ENCODE assay signal across 10 mouse cellular contexts in the genomic region with DNA sequence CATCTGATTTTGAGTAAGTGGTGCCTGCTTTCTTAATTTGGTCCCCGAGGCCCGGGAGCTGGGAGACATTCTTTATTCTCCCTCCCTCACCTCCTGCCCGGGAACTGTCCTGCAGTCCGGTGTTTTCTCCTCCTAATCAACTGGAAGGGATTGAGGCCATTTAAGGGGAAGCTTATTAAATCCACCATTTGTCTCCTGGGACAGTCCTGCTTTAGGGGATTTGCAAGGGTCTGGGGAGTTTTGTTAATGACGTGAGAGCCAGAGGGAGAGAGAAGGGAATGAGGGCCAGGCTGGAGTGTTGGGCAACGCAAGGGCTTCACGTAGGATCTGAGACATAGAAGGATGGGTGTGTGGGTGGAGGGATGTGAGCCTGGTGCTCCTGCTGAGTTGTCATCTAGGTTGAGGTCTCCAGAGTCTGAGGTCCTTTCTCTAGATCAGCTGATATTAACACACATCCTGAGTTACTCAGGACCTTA.
A peak's percentile ranks its signal among the peaks of the same experiment; 100 is the strongest.
DNase-seq lines count a peak whose midpoint lies in the region; ATAC-seq and TF ChIP-seq lines count a peak whose summit lies in the region.
"Had no signal": no experiment of that assay in that cellular context is flagged by ENCODE, and none has a peak within 500 bp of the region (broad histone marks: within the 10 kb centered on the region; RNA-seq: fewer than 3 reads in every experiment).

No protein-coding gene starts in this region.

- no peak for ATAC-seq in liver, embryonic 12.5 days
- no peak for ATAC-seq in liver, postnatal 0 days
- ATAC-seq in limb, embryonic 13.5 days (ENCODE audit: low FRiP score, low read depth) = no peak

- H3K4me3 ChIP-seq in liver, embryonic 12.5 days = no peak overlapping the region
- no peak overlapping the region for H3K4me3 ChIP-seq in liver, postnatal 0 days (ENCODE audit: low read depth, low read length)
- H3K4me3 ChIP-seq in limb, embryonic 13.5 days = no peak overlapping the region

- no peak for TF ChIP-seq CTCF in liver, postnatal 0 days (IDR thresholded peaks at IDR 0.05; ENCODE audit: low read depth)

- H3K4me1 ChIP-seq in liver, embryonic 12.5 days = no peaks in the 10 kb centered on the region
- H3K4me1 ChIP-seq in liver, postnatal 0 days (ENCODE audit: insufficient read depth) = no peaks in the 10 kb centered on the region
- H3K4me1 ChIP-seq in limb, embryonic 13.5 days = peaks cover 63% of the 10 kb centered on the region

- no peaks in the 10 kb centered on the region for H3K9me3 ChIP-seq in liver, embryonic 12.5 days (replicated peaks)
- no peaks in the 10 kb centered on the region for H3K9me3 ChIP-seq in liver, postnatal 0 days (ENCODE audit: low read length)
- peaks cover 9% of the 10 kb centered on the region for H3K9me3 ChIP-seq in limb, embryonic 13.5 days

- TF ChIP-seq EP300 in liver, postnatal 0 days (IDR thresholded peaks at IDR 0.05; ENCODE audit: low read depth) = no peak

- no peak overlapping the region for H3K9ac ChIP-seq in liver, embryonic 12.5 days
- no peak overlapping the region for H3K9ac ChIP-seq in liver, postnatal 0 days (replicated peaks)
- H3K9ac ChIP-seq in limb, embryonic 13.5 days = no peak overlapping the region

- no peaks in the 10 kb centered on the region for H3K27me3 ChIP-seq in liver, embryonic 12.5 days (replicated peaks)
- no peaks in the 10 kb centered on the region for H3K27me3 ChIP-seq in liver, postnatal 0 days (ENCODE audit: insufficient read depth, low read length)
- H3K27me3 ChIP-seq in limb, embryonic 13.5 days = no peaks in the 10 kb centered on the region

- peak; percentile 50 for DNase-seq in embryo, embryonic 10.5 days (ENCODE audit: low spot score)
- no peak for DNase-seq in embryo, embryonic 9.5 days (ENCODE audit: extremely low spot score)
- DNase-seq in liver, postnatal 0 days = no peak
- DNase-seq in skeletal muscle tissue, adult 2 months (ENCODE audit: low read depth, low spot score) = peak; percentile 72
- no peak for DNase-seq in left cerebral cortex, postnatal 36 days (ENCODE audit: low spot score in 2 of 2)
- DNase-seq in ovary, postnatal 10 days (ENCODE audit: low spot score) = no peak
- DNase-seq: cerebellum, adult 11 months; thymus, adult 2 months had no signal

- H3K36me3 ChIP-seq in liver, embryonic 12.5 days = no peaks in the 10 kb centered on the region
- no peaks in the 10 kb centered on the region for H3K36me3 ChIP-seq in liver, postnatal 0 days (replicated peaks; ENCODE audit: insufficient read depth, low read length)
- 0 out of 2 replicates have a peak, but pooled peaks cover 5% of the 10 kb centered on the region for H3K36me3 ChIP-seq in limb, embryonic 13.5 days

- H3K27ac ChIP-seq in liver, embryonic 12.5 days = no peak overlapping the region
- H3K27ac ChIP-seq in liver, postnatal 0 days (ENCODE audit: low read depth) = no peak overlapping the region
- no peak overlapping the region for H3K27ac ChIP-seq in limb, embryonic 13.5 days

- 38% methylated on average over 7 of the region's 7 CpGs for WGBS in liver, embryonic 12.5 days (ENCODE audit: insufficient replicate concordance)
- WGBS in liver, postnatal 0 days (ENCODE audit: insufficient replicate concordance) = 36% methylated on average over 7 of the region's 7 CpGs
- WGBS in limb, embryonic 13.5 days = 5% methylated on average over 7 of the region's 7 CpGs

- 0 out of 2 replicates have a peak overlapping the region, but pooled peaks have one; percentile 1 for H3K4me2 ChIP-seq in liver, embryonic 12.5 days
- no peak overlapping the region for H3K4me2 ChIP-seq in liver, postnatal 0 days (ENCODE audit: low read depth, low read length)
- peak overlapping the region; percentile 43 for H3K4me2 ChIP-seq in limb, embryonic 13.5 days (replicated peaks)

- intact Hi-C loops in left cerebral cortex, postnatal 36 days (cut with DNase I) = no loop called here

Comparison
In these comparisons a context has a peak if more than half of its experiments do, and no peak if none do; other contexts are left out.
1. DNase-seq: peak in embryo, embryonic 10.5 days (single experiment) and skeletal muscle tissue, adult 2 months (single experiment); none in embryo, embryonic 9.5 days (single experiment), liver, postnatal 0 days (single experiment), left cerebral cortex, postnatal 36 days (0 of 2) and ovary, postnatal 10 days (single experiment).